Mouse (Mus musculus): ENCODE results near the gene Rcc1. TPM values are rescaled to one million over a fixed set of nuclear protein-coding genes. Genes with fewer than 3 reads are reported as not detected.

Gene Rcc1
- total and polyA plus RNA-seq, 3 experiments, result 93.6 to 149 (median 148) TPM

DNA sequence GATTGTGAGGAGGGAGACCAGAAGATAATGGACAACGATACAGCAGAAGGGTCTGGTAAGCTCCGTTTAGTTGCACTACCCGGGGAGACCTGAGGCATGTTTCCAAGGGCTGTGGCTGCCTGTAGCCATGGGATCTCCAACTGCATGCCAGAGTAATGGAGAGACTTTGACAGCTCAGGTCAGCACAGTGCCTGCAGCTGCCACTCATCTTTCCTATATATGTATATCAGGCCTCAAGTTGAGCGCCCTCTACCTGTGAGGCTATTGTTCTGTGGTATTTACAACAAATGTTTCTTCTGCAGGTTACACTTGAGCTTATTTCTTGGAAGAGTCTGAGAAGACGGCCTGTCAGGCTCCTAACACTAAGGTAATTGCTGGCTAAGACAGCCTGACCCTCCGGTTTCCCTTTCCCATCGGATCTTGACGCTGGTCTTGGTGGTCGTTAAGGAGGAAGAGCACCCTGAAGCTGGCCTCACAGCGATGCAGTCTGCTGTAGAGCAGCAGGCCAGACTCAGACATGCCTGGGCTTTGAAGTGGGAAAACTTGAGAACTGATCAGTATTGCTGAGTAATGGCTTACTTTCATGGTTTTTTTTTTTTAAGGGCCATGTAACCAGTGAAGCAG lies 43.4 kb downstream of the Rcc1 start (continued):
- no peak for TF ChIP-seq E2F4 (IDR thresholded peaks at IDR 0.05; ENCODE audit: insufficient replicate concordance, low read depth, low read length)
- no peak for TF ChIP-seq EP300 (IDR thresholded peaks at IDR 0.05; ENCODE audit: low read length)
- no peak for TF ChIP-seq USF2 (conservative IDR thresholded peaks at IDR 0.05; ENCODE audit: low read depth, low read length)
- peak; percentile 38 for TF ChIP-seq POLR2A (IDR thresholded peaks at IDR 0.05; ENCODE audit: low read depth, low read length)
- TF ChIP-seq POLR2AphosphoS2 (IDR thresholded peaks at IDR 0.05; ENCODE audit: low read depth, low read length), result peak; percentile 87
- no peak; the same call in 1 of the 2 replicates for TF ChIP-seq HCFC1 (IDR thresholded peaks at IDR 0.05; ENCODE audit: low read depth, low read length)
- 0 out of 2 replicates have a peak, but pooled peaks have one; percentile 10 for TF ChIP-seq ZNF384 (IDR thresholded peaks at IDR 0.05; ENCODE audit: low read depth, low read length)
- TF ChIP-seq MAFK (IDR thresholded peaks at IDR 0.05; ENCODE audit: insufficient replicate concordance, low read length), result 0 out of 2 replicates have a peak, but pooled peaks have one; percentile 32
- no peak for TF ChIP-seq GABPA (IDR thresholded peaks at IDR 0.05; ENCODE audit: insufficient replicate concordance, low read depth, low read length)

- H3K36me3 ChIP-seq (replicated peaks in 1 of 2; ENCODE audit: control insufficient read depth in 1 of 2, insufficient read depth in 1 of 2, low read length in 1 of 2), result peaks cover 32 to 45% of the 10 kb centered on the region in 2 experiments
- peak overlapping the region; percentile 98 for H3K9ac ChIP-seq (ENCODE audit: insufficient read depth, low read depth)
- H3K27ac ChIP-seq (ENCODE audit: insufficient read depth, low read depth), result peak overlapping the region; percentile 93; the same call in 1 of the 2 replicates
- no peak for TF ChIP-seq BHLHE40 (IDR thresholded peaks at IDR 0.05; ENCODE audit: low read depth, low read length)
- TF ChIP-seq ZC3H11A (IDR thresholded peaks at IDR 0.05; ENCODE audit: low read depth, low read length), result no peak
- no peak; the same call in 1 of the 2 replicates for TF ChIP-seq USF2 (conservative IDR thresholded peaks at IDR 0.05; ENCODE audit: low read depth, low read length)
- TF ChIP-seq NELFE (IDR thresholded peaks at IDR 0.05; ENCODE audit: low read depth, low read length), result 0 out of 2 replicates have a peak, but pooled peaks have one; percentile 24
- TF ChIP-seq CHD1 (IDR thresholded peaks at IDR 0.05; ENCODE audit: low read depth, low read length), result 0 out of 2 replicates have a peak, but pooled peaks have one; percentile 30
- TF ChIP-seq RCOR1 (conservative IDR thresholded peaks at IDR 0.05; ENCODE audit: low read depth, low read length), result peak; percentile 45; the same call in 1 of the 2 replicates
- peak; percentile 52 for TF ChIP-seq POLR2AphosphoS2 (IDR thresholded peaks at IDR 0.05; ENCODE audit: low read depth, low read length)
- no peak for TF ChIP-seq POLR2A (IDR thresholded peaks at IDR 0.05; ENCODE audit: low read depth, low read length)
- TF ChIP-seq JUND (conservative IDR thresholded peaks at IDR 0.05; ENCODE audit: low read depth, low read length), result no peak
- no peak for TF ChIP-seq SIN3A (IDR thresholded peaks at IDR 0.05; ENCODE audit: low read length)
- TF ChIP-seq UBTF (IDR thresholded peaks at IDR 0.05; ENCODE audit: low read depth, low read length), result no peak
- no peak for TF ChIP-seq CHD2 (IDR thresholded peaks at IDR 0.05; ENCODE audit: low read length)
- TF ChIP-seq MYC (IDR thresholded peaks at IDR 0.05; ENCODE audit: low read depth, low read length), result peak; percentile 50
- no peak for TF ChIP-seq EP300 (IDR thresholded peaks at IDR 0.05; ENCODE audit: low read length)
- peaks cover 0 to 8% of the 10 kb centered on the region in 2 experiments; a peak in 1 of 4 replicates for H3K4me1 ChIP-seq (ENCODE audit: control insufficient read depth in 1 of 2, insufficient read depth in 2 of 2)
- H3K79me2 ChIP-seq (replicated peaks; ENCODE audit: control insufficient read depth, extremely low read depth, insufficient read depth, poor library complexity, severe bottlenecking), result peaks cover 16% of the 10 kb centered on the region
- H3K9me3 ChIP-seq (replicated peaks; ENCODE audit: low read length), result no peaks in the 10 kb centered on the region
- H3K4me3 ChIP-seq (replicated peaks in 1 of 3; ENCODE audit: low read depth in 2 of 3, low read length in 2 of 3, poor library complexity in 1 of 3), result peak overlapping the region; percentile 91 to 97 (median 94)
- dilution Hi-C loops (cut with MboI; ENCODE audit: extremely low pct_ligation_motif_present, extremely low pct_unique_long_range_greater_than_20kb, low sequenced_read_pairs) (no loop called here), in situ Hi-C loops (cut with MboI; ENCODE audit: low pct_ligation_motif_present, low pct_unique_long_range_greater_than_20kb, low sequenced_read_pairs) (loop anchor here (25.0 kb wide), 1 partner anchor 203 kb away; the partner anchor contains the start of gene Sesn2)
- peak overlapping the region; percentile 71 for H3K4me2 ChIP-seq (ENCODE audit: insufficient read depth, low read depth, poor library complexity, severe bottlenecking)
- DNase-seq (ENCODE audit: extremely low read depth), result no peak
- H3K27me3 ChIP-seq (replicated peaks), result no peaks in the 10 kb centered on the region
These were observed 44.1 kb downstream of the Rcc1 start for GRCm38 (mm10) chr4:132309140-132309848.

Measured in CH12.LX (cell line).